ENCODE assay signal across 13 mouse cellular contexts in the genomic region with DNA sequence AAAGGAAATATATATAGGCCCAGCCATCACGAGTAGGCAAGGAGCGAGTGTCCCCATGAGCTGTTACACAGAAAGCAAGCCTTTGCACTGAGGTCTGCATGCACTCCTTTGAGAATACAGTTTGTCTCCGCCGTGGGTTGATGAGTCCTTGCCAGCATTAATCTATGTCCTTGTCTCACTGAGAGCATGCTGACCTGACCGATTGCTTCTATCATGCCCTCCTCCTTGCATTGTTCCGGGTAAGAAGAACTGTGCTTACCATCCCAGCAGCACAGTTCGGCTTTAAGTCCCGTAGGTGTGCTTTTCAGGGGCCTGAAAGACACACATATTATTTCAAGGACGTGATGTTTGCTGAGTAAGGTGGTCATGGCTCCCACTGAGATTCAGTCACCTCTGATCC.
"Had no signal": no experiment of that assay in that cellular context is flagged by ENCODE, and none has a peak within 500 bp of the region (broad histone marks: within the 10 kb centered on the region; RNA-seq: fewer than 3 reads in every experiment).

No protein-coding gene starts in this region.

- DNase-seq: kidney, adult 8-10 months; kidney, postnatal 25 days; layer of hippocampus, adult 9-11 months; layer of hippocampus, postnatal 36 days; left cerebral cortex, postnatal 4 days; lung, adult 18-20 months; thymus, adult 2 months; thymus, postnatal 25 days had no signal

- ATAC-seq: inflammation-experienced regulatory T-cells, adult 6 months; intestine, postnatal 0 days had no signal

- H3K4me2 ChIP-seq: limb, embryonic 13.5 days had no signal

- H3K9ac ChIP-seq: limb, embryonic 13.5 days; liver, embryonic 14.5 days had no signal

- H3K27ac ChIP-seq: limb, embryonic 13.5 days; liver, embryonic 14.5 days; stomach, postnatal 0 days had no signal

- H3K9me3 ChIP-seq: limb, embryonic 13.5 days had no signal

- H3K4me1 ChIP-seq: limb, embryonic 13.5 days had no signal

- H3K4me3 ChIP-seq: limb, embryonic 13.5 days had no signal

- H3K27me3 ChIP-seq: limb, embryonic 13.5 days had no signal
